Mouse (Mus musculus) ZHBTc4 (cell line): ENCODE measurements around the gene Bag2.
"Not testable (repeated sequence)": the region's sequence is repeated elsewhere in the genome, so short reads cannot be mapped to it uniquely, and the experiment has no call there.

Source experiments
- DNase-seq: peaks from one replicate; pipeline ENCODE4 v3.0.0-alpha.2; 2011; ENCODE audit warnings: low read depth, low spot score

The Bag2 gene

DNA sequence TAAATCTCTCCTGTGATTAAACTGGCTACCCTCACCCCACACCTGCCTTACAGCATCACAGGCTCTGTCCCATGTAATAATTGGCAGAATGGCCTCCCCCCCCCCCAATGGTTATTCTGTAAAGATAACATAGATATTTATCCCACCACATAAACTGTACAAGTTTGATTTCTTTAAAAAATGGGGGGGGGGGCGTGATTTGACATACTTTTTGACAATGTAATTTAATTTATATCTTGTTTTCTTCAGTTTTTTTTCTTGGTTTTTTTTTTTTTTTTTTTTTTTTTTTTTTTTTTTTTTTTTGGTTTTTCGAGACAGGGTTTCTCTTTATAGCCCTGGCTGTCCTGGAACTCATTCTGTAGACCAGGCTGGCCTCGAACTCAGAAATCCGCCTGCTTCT lies 7.9 kb downstream of the Bag2 start:
- DNase-seq, result not testable (repeated sequence)

DNA sequence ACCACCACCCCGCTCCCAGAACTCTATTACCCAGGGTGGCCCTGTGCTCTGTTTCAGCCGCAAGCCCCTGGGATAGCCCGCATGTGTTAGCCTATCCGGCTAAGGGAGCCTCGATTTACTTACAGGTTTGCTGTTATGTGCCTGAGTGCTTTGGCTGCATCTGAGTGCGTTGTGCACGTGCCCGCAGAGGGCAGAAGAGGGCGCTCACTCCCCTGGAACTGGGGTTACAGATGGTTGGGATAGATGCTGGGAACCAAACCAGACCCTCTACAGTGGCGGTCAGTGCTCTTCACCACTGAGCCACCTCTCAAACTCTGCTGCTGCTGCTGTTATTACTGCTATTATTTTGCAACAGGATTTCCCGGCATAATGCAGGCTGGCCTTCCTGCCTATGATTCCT lies 8.5 kb downstream of the Bag2 start:
- no peak for DNase-seq

DNA sequence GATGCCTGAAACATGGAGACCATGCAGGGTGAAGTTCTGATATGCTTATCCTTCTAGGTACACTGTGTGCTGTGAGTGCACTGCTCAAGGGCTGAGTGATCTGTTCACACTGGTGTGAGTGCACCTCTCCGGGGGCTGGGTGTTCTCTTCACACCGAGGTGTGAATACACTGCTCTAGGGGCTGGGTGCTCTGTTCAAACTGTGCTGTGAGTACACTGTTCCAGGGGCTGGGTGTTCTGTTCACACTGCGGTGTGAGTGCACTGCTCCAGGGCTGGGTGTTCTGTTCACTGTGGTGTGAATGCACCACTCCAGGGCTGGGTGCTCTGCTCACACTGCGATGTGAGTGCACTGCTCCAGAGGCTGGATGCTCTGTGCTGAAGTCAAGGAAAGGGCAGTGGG lies 11.7 kb downstream of the Bag2 start:
- DNase-seq, result no peak

DNA sequence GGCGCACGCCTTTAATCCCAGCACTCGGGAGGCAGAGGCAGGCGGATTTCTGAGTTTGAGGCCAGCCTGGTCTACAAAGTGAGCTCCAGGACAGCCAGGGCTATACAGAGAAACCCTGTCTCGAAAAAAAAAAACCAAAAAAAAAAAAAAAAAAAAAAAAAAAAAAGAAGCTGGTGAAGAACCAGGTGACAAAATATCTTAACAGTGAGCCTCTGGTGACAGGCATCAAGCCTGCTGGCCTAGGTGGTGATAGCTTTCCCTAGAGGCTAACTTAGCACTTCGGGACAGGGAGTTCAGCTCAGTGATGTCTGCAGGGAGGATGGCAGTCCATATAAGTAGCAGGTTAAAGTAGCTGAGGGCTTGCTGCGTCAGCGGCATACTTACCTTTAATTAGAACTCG lies 12.8 kb downstream of the Bag2 start:
- not testable (repeated sequence) for DNase-seq

DNA sequence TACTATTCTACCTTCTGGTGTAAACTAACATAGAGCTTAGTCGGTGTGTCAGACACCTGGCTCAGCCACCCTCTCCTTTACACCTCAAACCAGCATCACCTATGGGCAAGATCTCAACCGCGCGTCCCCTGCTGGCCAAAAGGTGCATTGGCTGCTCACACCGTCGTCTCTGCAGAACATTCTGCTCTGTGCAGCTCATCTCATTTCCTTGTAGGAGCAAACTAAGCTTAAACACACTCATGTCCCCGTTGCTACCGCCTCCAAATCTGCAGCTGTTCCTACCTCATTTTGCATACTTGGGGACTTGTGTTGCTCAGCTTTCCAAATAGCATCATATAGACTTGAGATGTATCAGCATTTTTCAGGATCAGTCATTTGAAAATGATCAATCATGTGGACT lies 14.7 kb downstream of the Bag2 start:
- DNase-seq, result peak; percentile 83

DNA sequence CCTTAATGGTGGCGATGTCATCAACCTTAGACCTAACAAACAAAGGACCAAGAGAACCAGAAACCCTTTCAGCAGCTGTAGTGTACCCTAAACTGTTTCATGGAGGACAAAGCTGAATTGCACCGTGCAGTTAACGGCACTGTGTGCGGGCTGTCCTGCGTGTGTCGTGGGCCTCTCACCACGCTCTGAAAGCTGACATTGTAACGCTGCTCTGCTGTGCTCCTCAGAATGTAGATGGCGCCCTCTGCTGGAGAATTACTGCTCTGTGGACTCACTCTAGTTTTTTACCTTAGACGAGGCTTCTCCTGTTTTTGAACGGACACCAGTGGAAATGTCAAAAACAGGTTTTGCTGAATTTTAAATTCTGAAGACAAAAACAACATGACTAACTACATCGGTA lies 18.3 kb downstream of the Bag2 start:
- peak; percentile 84 for DNase-seq

DNA sequence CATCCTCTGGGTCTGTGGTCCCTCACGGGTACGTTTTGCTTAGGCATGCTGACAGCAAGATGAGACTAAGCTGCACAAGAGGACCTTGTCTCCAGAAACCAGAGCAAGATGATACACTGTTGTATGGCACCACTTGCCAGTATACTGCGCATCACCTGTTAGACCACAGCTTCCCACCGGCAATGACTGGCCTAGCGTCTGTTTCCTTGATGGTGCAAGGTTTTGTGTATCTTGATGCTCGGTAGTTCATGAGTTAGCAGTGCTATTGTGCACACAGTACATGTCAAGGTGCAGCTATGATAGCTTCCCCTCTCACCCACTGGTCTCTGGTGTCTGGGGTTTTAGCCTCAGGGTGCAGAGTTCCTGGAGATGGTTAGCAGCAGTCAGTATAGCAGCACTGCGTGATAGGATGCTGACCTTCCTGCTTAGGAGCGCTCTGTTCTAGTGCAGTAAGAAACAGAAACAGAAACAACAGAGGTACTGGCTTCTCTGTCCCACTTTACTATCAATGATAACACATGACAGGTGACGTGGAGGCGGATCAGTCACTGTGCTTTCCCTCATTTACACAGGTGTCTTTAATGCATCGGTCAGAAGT lies 18.8 kb downstream of the Bag2 start:
- DNase-seq, result no peak

DNA sequence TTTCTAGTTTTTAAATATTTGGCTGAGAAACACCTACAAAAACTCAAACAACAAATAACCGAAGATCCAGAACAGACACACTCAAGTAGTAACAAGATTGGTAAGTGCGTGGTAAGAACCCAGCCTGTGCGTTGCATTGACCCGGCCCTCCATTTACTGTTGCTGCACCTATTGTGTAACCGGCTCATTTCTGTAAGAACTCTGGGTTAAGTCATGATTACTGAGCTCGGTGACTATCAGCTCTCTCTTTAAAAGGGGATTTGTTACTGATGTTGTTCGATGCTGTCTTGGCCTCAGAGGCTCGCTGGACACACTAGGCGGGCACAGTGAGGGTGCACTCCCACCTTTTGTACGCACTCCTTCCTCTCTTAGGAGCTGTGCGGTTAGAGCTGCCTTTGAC lies 19.3 kb downstream of the Bag2 start:
- DNase-seq, result no peak

DNA sequence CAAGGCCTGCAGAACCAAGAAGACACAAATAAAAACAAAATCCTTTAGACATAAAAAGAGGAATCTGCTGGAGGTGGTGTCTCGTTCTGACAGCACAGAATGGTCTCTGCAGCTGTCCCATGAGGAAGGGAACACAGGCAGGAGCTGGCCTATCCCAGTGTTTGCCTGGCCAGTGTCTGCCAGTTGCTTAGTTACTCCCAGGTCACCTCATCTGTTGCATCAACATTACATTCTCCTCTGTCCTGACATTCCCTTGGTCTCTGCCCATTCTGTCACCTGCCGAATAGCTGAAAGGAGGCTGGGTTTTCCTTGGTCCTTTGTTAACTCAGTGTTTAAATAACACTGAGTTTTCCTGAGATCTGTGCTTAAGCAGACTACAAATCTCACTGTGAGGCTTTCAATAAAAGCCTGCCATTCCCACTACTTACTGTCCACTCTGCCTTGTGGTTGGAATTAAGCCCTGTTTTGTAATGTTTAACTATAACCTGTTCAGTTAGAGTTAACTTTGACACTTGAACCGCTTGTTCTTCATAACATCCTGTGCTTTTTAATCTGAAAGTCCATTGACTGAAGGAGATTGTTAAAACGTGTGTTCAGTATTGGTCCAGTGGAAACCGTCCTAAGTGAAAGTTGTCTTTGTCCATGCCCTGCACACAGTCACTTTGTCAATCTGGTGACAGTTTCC lies 23.5 kb downstream of the Bag2 start:
- no peak for DNase-seq

DNA sequence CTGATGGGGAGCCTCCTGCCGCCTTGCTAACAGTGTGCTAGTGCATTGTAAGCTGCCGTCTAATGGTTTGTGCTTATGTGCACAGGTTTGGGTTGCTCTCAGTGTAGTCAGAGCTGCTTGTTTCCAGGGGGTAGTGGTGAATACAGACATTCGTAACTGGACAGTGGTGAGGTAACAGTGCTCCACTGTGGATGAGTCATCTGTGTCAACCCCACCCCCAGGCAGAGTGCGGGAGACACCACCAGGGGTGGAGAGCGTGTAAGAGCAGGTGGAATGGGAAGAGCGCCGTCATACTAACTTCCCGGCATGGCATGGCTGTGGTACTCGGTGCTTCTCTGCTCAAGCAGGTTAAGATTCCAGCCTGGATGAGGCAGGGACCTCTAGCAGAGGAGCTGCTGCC lies 24.6 kb downstream of the Bag2 start:
- DNase-seq, result no peak

DNA sequence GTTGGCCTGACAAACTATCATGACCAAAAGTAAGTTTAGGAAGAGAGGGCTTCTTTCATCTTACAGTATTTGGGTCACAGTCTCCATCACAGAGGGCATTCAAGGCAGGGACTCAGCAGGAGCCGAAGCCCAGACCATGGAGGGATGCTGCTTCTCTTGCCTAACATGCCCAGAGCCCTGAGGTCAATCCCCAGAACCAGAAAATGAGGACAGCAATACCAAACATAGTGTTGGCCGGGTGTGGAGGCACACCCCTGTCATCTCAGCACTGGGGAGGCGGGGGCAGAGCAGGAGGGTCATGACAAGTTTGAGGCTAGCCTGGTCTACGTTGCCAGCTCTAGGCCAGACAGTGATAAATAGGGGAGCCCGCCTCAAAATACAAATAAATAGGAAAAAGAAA lies 32.5 kb downstream of the Bag2 start:
- DNase-seq, result no peak

DNA sequence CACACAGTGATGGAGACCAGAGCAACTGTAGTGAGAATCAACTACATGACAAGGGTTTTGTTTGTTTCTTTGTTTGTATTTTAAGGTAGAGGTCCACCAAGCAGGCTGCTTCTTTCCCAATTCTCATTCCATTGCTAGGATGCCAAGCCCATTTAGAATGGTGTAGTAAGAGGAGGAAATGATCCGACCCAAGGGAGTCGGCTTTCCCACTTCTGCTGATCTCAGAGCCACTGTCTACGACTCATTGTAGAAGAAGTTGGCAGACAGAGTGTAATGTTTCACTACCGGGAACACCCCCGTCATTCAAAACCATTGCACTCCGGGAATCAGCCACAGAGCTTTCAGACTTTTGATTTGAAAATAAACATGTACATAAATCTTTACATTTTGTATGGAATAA lies 33.1 kb downstream of the Bag2 start:
- DNase-seq, result no peak

DNA sequence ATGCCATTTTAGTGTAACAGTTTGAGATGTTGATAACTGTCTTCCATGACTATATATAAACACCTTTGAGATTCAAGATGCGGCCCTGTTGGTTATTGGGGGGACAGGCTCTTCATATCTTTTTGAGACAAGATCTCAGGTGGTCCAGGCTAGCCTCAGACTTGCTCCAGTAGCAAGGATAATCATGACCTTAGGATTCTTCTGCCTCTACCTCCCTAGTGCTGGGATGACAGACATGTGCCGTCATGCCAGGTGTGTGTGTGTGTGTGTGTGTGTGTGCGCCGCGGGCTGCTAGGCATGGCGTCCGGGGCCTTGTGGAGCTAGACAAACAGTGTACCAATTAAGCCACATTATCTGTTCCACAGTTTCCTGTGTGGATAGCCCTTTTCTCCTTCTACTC lies 36.6 kb downstream of the Bag2 start:
- peak; percentile 21 for DNase-seq

DNA sequence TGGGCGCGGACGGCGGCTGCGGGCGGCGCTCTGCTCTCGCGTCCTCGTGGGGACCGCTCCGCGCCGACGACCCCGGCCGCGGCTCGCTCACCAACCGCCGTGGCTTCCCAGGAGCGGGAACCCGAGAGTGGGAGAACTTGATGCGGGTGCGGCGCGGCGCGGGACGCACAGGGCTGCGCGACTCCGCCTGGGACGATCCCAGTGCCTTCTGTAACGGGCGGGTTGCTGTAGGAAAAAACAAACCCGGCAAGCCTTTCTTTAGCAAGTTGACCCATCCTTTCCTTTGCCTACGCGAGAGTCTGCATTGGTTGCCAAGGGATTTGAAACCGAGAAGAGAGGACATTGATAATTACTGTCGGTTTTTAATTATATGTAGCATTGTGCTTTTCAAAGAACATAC lies 37.4 kb downstream of the Bag2 start:
- peak; percentile 69 for DNase-seq

DNA sequence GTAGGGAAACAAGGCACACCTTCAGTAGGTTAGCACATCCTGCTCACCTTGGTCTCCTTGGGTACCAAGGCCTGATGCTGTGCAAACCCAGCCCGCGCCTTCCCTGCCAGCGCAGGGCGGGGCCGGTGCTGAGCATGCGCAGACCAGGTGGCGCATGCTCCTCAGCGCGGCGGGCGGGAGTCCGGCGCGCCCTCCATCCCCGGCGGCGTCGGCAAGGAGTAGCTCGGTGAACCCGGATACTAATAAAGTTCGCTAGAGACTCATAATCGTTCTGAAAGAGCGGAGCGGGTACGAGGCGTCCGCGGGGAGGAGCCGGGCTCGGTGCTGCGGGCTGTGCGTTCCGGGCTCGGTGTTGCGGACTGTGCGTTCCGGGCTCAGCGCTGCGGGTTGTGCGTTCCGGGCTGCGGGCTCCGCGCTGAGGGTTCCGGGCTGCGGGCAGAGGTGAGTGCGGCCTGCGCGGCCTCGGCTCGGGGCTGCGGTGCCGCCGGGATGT lies 37.8 kb downstream of the Bag2 start, which contains the start of gene Rab23:
TSS of gene Rab23 (plus strand) at position 155 of the 493 bp plus-strand sequence.
- DNase-seq, result peak; percentile 94

DNA sequence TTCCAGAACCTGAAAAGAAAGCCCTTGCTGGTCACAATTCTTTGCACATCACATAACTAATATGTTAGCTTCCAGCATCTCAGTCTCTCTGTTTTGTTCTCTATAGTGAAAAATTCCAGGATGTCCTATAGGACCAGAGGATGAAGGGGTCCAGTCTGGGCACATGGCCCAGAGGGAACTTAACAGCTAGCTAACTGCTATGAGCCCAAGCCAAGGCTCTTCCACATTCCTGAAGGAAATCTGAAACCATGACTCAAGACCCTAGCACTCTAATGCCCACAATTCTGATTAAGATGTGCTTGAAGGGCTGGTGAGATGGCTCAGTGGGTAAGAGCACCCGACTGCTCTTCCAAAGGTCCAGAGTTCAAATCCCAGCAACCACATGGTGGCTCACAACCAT lies 40.0 kb downstream of the Bag2 start:
- DNase-seq, result no peak

DNA sequence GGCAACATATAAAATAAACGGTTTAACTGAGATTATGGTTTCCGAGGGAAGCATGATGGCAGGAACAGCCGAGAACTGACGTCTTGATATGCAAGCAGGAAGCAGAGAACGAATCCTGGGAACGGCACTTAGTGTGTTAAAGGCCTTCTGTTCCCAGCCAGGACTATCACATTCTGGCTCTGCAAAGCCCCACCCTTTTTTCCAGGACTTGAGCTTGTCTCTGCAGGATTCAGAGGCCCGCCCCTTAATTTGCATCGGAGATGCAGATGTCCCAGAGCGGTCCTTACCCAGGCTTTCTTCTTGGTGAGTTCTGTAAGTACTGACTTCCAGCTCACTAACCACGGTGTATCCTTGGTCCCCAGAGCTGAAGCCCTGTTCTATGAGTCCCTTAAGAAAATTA lies 42.8 kb downstream of the Bag2 start:
- peak; percentile 92 for DNase-seq

DNA sequence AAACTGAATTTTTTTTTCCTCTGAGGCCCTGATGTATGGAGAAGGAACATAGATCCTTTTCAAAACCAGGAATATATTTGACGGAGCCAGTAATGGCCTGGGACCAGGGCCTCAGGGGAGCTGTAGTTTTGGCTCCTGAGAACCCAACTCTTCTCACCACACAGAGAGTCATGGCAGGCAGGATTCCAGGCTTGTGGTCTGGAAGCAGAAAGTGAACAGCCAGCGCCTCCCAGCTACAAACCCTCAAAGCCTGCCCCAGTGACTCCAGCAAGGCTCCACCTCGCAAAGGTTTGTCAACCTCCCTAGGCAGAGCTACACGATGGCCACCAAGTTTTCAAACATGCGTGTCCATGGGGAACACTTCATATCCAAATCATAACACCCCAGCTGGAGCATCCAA lies 45.6 kb downstream of the Bag2 start:
- no peak for DNase-seq

DNA sequence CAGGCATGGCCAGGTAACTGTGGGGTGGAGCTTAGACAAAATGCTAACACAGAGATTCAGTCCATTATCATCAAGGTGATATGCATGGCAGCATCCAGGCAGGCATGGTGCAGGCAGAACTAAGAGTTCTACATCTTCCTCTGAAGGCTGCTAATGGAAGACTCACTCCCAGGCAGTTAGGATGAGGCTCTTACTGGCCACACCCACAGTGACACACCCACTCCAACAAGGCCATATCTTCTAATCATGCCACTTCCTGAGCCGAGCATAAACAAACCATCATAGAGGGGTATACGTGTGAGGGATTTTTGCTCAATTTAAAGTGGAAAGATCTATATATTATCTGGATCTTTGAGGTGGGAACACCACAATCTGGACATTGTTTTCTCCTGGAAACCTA lies 48.0 kb downstream of the Bag2 start:
- DNase-seq, result no peak

DNA sequence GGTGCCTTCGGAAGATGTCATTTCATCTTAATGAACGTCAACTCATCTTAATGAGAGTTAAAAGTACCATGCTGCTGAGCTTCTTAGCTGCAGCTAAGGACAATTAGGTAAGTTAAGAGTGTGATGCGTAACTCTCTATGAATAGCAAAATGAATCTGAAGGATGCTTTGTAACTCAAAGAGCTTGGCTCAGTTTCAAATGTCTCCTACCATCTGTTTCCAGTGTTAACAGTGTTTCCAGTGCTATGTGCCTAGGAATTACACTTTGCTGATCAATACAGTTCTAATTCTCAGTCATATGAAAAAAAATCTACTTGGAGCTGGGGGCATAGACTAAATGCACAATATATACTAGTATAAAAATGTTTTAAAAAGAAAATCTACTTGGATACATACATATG lies 56.4 kb downstream of the Bag2 start:
- no peak for DNase-seq

DNA sequence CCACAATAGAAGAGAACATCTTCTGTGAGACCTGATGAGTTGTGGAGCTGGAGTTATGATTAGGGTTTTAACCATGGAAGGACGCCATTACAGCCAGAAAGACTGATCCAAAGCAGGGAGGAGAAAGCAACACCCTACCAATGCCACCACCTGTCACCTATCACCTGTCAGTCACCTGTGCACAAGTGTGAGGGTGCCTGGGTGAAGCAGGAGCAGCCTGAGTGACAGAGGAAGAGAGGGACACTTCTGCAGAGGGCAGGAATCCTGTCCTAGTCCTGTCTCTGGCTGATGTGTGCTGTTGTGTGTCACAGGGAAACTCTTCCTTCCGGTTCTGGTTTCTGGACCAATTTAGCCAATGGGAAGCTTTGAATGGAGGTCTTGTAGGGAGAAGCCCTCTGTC lies 61.6 kb downstream of the Bag2 start:
- no peak for DNase-seq
